Mouse (Mus musculus): ENCODE data around the gene Ankrd13a. TPM values are rescaled to one million over a fixed set of nuclear protein-coding genes. Genes with fewer than 3 reads are reported as not detected.

Ankrd13a gene
- total and polyA plus RNA-seq, 3 experiments = 110 to 184 (median 180) TPM

DNA sequence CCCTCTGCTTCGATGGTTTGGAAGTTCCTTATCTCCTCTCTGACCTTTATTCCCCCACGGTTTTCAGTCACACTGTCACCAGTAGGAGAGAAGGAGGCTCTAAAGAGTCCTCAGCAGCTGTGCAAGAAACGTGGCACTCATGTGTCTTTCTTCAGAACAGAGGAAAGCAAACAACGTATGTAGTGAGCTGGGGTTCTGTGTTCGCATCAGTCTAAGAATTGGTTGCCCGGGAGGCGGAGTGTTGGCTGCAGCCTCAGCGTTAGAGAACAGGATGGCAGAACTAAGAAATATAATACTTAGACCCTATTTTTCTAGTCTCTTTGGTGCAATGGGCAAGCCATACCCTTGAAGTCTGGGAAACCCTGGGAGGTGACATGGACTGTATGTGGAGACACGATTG is 8.5 kb downstream of the Ankrd13a start:
- Histone ChIP-seq H3K27ac (ENCODE audit: control insufficient read depth, low read depth, low read length) (peak overlapping the region; percentile 90), H3K9ac (ENCODE audit: control insufficient read depth, low read depth, low read length, poor library complexity, severe bottlenecking) (peak overlapping the region; percentile 4; the same call in 1 of the 2 replicates)

DNA sequence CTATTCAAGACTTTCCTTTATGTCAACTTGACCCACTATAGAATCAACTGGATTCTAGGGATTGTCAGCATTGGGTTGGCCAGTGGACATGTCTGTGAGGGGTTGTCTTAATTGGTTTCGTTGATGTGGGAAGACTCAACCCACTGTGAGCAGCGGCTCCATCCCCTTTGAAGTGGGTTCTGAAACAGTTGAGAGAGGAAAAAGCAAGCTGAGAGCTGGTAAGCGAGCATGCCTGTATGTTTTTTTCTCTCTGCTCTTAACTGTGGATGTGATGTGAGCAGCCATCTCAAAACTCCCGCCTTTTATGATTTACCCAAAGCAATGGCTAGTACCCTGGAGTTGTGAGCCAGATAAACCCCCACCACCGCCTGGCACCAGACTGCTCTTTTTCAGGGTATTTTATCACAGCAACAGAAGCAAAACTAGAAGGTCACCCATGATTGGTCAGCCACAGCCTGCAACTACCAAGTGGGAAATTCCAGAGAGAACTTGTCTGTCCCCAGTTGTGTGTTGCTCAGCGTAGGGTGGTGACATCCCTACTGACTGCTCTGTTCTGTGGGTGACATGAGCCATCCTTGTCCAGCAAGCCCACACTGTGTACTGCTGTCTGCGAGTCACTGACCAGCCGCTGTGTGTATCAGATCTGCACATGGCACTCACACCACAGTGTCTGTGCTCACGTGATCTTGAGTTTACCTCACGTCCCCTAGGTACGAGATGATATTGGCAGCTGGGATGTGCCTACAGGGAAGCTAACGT is 9.1 kb downstream of the Ankrd13a start:
- no peaks in the 10 kb centered on the region for H3K27me3 ChIP-seq (ENCODE audit: control insufficient read depth in 1 of 2, insufficient read depth in 2 of 2, low read length in 2 of 2)
- peak; percentile 77 for DNase-seq (ENCODE audit: low read depth, low spot score)
- H3K36me3 ChIP-seq (ENCODE audit: control insufficient read depth in 1 of 2, insufficient read depth in 2 of 2, low read length in 2 of 2) = peaks cover 4 to 54% of the 10 kb centered on the region in 2 experiments
- peaks cover 37 to 62% of the 10 kb centered on the region in 2 experiments for H3K4me1 ChIP-seq (ENCODE audit: control insufficient read depth in 1 of 2, insufficient read depth in 2 of 2, low read length in 2 of 2)
- peak overlapping the region; percentile 90 for H3K27ac ChIP-seq (ENCODE audit: control insufficient read depth, low read depth, low read length)
- peaks cover 56% of the 10 kb centered on the region for H3K79me2 ChIP-seq (ENCODE audit: control insufficient read depth, insufficient read depth, low read length, poor library complexity)
- peak overlapping the region; percentile 37 for H3K9ac ChIP-seq (ENCODE audit: control insufficient read depth, low read depth, low read length, poor library complexity, severe bottlenecking)
- no peak overlapping the region for H3K4me3 ChIP-seq (ENCODE audit: control insufficient read depth in 1 of 2, insufficient read depth in 1 of 2, low read depth in 2 of 2, low read length in 2 of 2)
- no peaks in the 10 kb centered on the region for H3K9me3 ChIP-seq (replicated peaks; ENCODE audit: insufficient read depth, low read length)
- peak; percentile 53; the same call in 1 of the 2 replicates for TF ChIP-seq SIN3A (IDR thresholded peaks at IDR 0.05; ENCODE audit: low read length)
- TF ChIP-seq GABPA (IDR thresholded peaks at IDR 0.05; ENCODE audit: low read depth, low read length) = no peak
- TF ChIP-seq USF2 (IDR thresholded peaks at IDR 0.05; ENCODE audit: borderline replicate concordance in 1 of 2, insufficient read depth in 1 of 2, low read depth in 1 of 2, low read length in 2 of 2) = 0 out of 4 replicates have a peak, but pooled peaks of 1 of the 2 experiments have one; percentile 24
- no peak for TF ChIP-seq CHD1 (IDR thresholded peaks at IDR 0.05; ENCODE audit: low read depth, low read length)
- no peak for TF ChIP-seq MAFK (IDR thresholded peaks at IDR 0.05; ENCODE audit: borderline replicate concordance, low read depth, low read length)
- TF ChIP-seq ETS1 (IDR thresholded peaks at IDR 0.05; ENCODE audit: low read depth, low read length) = peak; percentile 73
- TF ChIP-seq ZC3H11A (IDR thresholded peaks at IDR 0.05; ENCODE audit: low read depth, low read length) = no peak
- TF ChIP-seq USF1 (IDR thresholded peaks at IDR 0.05; ENCODE audit: low read depth, low read length) = peak; percentile 86
- no peak for TF ChIP-seq RCOR1 (IDR thresholded peaks at IDR 0.05; ENCODE audit: low read depth, low read length)
- no peak for TF ChIP-seq SMC3 (IDR thresholded peaks at IDR 0.05; ENCODE audit: low read depth, low read length)
- TF ChIP-seq CHD2 (IDR thresholded peaks at IDR 0.05; ENCODE audit: low read length) = no peak
- no peak for TF ChIP-seq MYC (IDR thresholded peaks at IDR 0.05; ENCODE audit: low read depth, low read length)
- TF ChIP-seq EP300 (IDR thresholded peaks at IDR 0.05; ENCODE audit: low read depth in 1 of 2, low read length in 2 of 2) = peak; percentile 59 to 84
- no peak for TF ChIP-seq UBTF (IDR thresholded peaks at IDR 0.05; ENCODE audit: borderline replicate concordance, insufficient read depth, low read depth, low read length)
- TF ChIP-seq ZNF384 (IDR thresholded peaks at IDR 0.05; ENCODE audit: low read depth, low read length) = peak; percentile 90
- TF ChIP-seq GATA1 (IDR thresholded peaks at IDR 0.05; ENCODE audit: low read depth, low read length) = peak; percentile 77
- no peak; the same call in 1 of the 2 replicates for TF ChIP-seq KAT2A (conservative IDR thresholded peaks at IDR 0.05; ENCODE audit: low read depth, low read length)
- peak; percentile 55; the same call in 1 of the 2 replicates for TF ChIP-seq MXI1 (IDR thresholded peaks at IDR 0.05; ENCODE audit: low read depth, low read length)
- peak; percentile 79 for TF ChIP-seq MAX (IDR thresholded peaks at IDR 0.05; ENCODE audit: low read length)
- no peak for TF ChIP-seq E2F4 (IDR thresholded peaks at IDR 0.05; ENCODE audit: borderline replicate concordance, low read depth, low read length)
- TF ChIP-seq BHLHE40 (IDR thresholded peaks at IDR 0.05; ENCODE audit: borderline replicate concordance, low read depth, low read length) = peak; percentile 75
- TF ChIP-seq POLR2A (IDR thresholded peaks at IDR 0.05; ENCODE audit: control insufficient read depth in 1 of 2, insufficient read depth in 1 of 2, low read depth in 1 of 2, low read length in 2 of 2, poor library complexity in 1 of 2) = 0 out of 4 replicates have a peak, but pooled peaks of 1 of the 2 experiments have one; percentile 16
- no peak for TF ChIP-seq ZMIZ1 (IDR thresholded peaks at IDR 0.05; ENCODE audit: low read depth, low read length)
- TF ChIP-seq POLR2AphosphoS2 (IDR thresholded peaks at IDR 0.05; ENCODE audit: low read length) = no peak
- no peak for TF ChIP-seq MEF2A (IDR thresholded peaks at IDR 0.05; ENCODE audit: extremely low read depth, insufficient replicate concordance, low read depth, low read length, poor library complexity, severe bottlenecking)
- TF ChIP-seq MYB (IDR thresholded peaks at IDR 0.05; ENCODE audit: low read depth, low read length) = peak; percentile 54
- TF ChIP-seq CTCF (IDR thresholded peaks at IDR 0.05 in 2 of 3, conservative IDR thresholded peaks at IDR 0.05 in 1 of 3; ENCODE audit: control insufficient read depth in 1 of 3, insufficient read depth in 1 of 3, low read depth in 2 of 3, low read length in 3 of 3, poor library complexity in 1 of 3, severe bottlenecking in 1 of 3) = no peak
- no peak for TF ChIP-seq RAD21 (IDR thresholded peaks at IDR 0.05; ENCODE audit: low read depth, low read length)

More for the DNA sequence above, 8.5 kb downstream of the Ankrd13a start:
- Histone ChIP-seq H3K79me2 (ENCODE audit: control insufficient read depth, insufficient read depth, low read length, poor library complexity) (peaks cover 61% of the 10 kb centered on the region), H3K9me3 (replicated peaks; ENCODE audit: insufficient read depth, low read length) (no peaks in the 10 kb centered on the region), H3K4me1 (ENCODE audit: control insufficient read depth in 1 of 2, insufficient read depth in 2 of 2, low read length in 2 of 2) (peaks cover 37 to 63% of the 10 kb centered on the region in 2 experiments), H3K4me3 (ENCODE audit: control insufficient read depth in 1 of 2, insufficient read depth in 1 of 2, low read depth in 2 of 2, low read length in 2 of 2) (no peak overlapping the region), H3K27me3 (ENCODE audit: control insufficient read depth in 1 of 2, insufficient read depth in 2 of 2, low read length in 2 of 2) (no peaks in the 10 kb centered on the region), H3K36me3 (ENCODE audit: control insufficient read depth in 1 of 2, insufficient read depth in 2 of 2, low read length in 2 of 2) (peaks cover 4 to 57% of the 10 kb centered on the region in 2 experiments)
- DNase-seq (ENCODE audit: low read depth, low spot score) = no peak
- TF ChIP-seq ZC3H11A (IDR thresholded peaks at IDR 0.05; ENCODE audit: low read depth, low read length) (0 out of 2 replicates have a peak, but pooled peaks have one; percentile 18), JUND (IDR thresholded peaks at IDR 0.05; ENCODE audit: low read depth, low read length) (no peak), UBTF (IDR thresholded peaks at IDR 0.05; ENCODE audit: borderline replicate concordance, insufficient read depth, low read depth, low read length) (no peak), E2F4 (IDR thresholded peaks at IDR 0.05; ENCODE audit: borderline replicate concordance, low read depth, low read length) (no peak), CHD2 (IDR thresholded peaks at IDR 0.05; ENCODE audit: low read length) (no peak), SMC3 (IDR thresholded peaks at IDR 0.05; ENCODE audit: low read depth, low read length) (no peak)

Measured in MEL (cell line).